Mouse (Mus musculus) cortical plate, adult 2 months (tissue): Measurements from ENCODE around the gene Cd28. TPM values are rescaled to one million over a fixed set of nuclear protein-coding genes. Genes with fewer than 3 reads are reported as not detected.

Experiments used
- H3K27ac ChIP-seq: fragments of 200-500 bp; 2 replicates; pipeline ENCODE4 v1.5.1; 2012; ENCODE audit warnings: low read length, control low read depth, inconsistent platforms; ENCODE audit not compliant: insufficient read depth
- H3K4me1 ChIP-seq: fragments of 200-500 bp; 2 replicates; pipeline ENCODE4 v1.6.1; 2011; ENCODE audit warnings: low read length; ENCODE audit not compliant: control insufficient read depth, insufficient read depth
- H3K4me3 ChIP-seq: fragments of 200-500 bp; 2 replicates; pipeline ENCODE4 v1.5.1; 2011; ENCODE audit warnings: mild to moderate bottlenecking, low read length, control low read depth; ENCODE audit not compliant: insufficient read depth
- CTCF ChIP-seq: fragments of 200-500 bp; IDR thresholded peaks from 2 replicates; pipeline ENCODE4 v1.5.1; 2011; ENCODE audit warnings: mild to moderate bottlenecking, control low read depth, low read length; ENCODE audit not compliant: insufficient read depth; ENCODE audit errors: extremely low read depth
- POLR2A ChIP-seq: fragments of 200-500 bp; IDR thresholded peaks from 2 replicates; pipeline ENCODE4 v1.6.1; 2011; ENCODE audit warnings: mild to moderate bottlenecking, low read length, control low read depth; ENCODE audit not compliant: insufficient read depth; ENCODE audit errors: extremely low read depth
- polyA plus RNA-seq: library from polyadenylated mRNA; depleted of rRNA; stranded (reverse); fragments of >200 nt; gene quantifications from 2 replicates; pipeline ENCODE4 v1.2.3, GENCODE M21; 2012

Cd28 gene
- polyA plus RNA-seq, 1 experiment, result 0.10 TPM

- Histone ChIP-seq H3K4me3 (no peak overlapping the region), H3K4me1 (no peaks in the 10 kb centered on the region), H3K27ac (no peak overlapping the region)
- TF ChIP-seq CTCF (no peak), POLR2A (no peak)
Measured at GRCm38 (mm10) chr1:60779176-60779575, 62.6 kb downstream of the Cd28 start.

GRCm38 (mm10) chr1:60781666-60782065 lies 65.1 kb downstream of the Cd28 start:
- H3K27ac ChIP-seq, result no peak overlapping the region
- H3K4me3 ChIP-seq, result no peak overlapping the region
- H3K4me1 ChIP-seq, result no peaks in the 10 kb centered on the region
- TF ChIP-seq CTCF (no peak), POLR2A (no peak)

GRCm38 (mm10) chr1:60793717-60794116 lies 77.1 kb downstream of the Cd28 start:
- Histone ChIP-seq H3K4me3 (no peak overlapping the region), H3K27ac (no peak overlapping the region), H3K4me1 (peaks cover 7% of the 10 kb centered on the region)
- no peak for TF ChIP-seq CTCF
- TF ChIP-seq POLR2A, result no peak

DNA sequence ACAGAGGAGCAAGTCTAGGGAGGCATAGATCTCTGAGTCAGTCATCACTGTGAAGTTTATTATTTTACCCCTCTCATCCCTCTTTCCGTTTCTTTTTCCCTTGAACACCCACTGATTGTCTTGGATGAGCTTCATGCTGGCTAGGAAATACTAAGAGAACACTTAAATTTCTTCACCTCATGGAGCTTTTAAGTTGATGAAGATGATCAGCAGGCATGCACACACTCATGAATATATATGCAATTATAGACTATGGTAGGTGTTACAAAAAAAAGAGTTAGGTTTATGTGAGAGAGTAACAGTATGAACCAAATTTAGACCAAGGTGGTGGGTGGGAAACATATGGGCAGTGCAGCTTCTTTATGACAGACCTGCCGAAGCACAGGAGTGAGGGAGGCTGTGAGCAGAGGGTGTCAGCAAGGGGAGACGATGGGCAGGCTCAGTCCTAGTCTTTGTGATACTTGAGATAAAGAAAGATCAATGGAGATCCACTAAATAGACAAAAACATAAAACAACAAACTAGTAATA lies 79.1 kb downstream of the Cd28 start:
- no peak overlapping the region for H3K4me3 ChIP-seq
- H3K27ac ChIP-seq, result no peak overlapping the region; the same call in 1 of the 2 replicates
- H3K4me1 ChIP-seq, result peaks cover 8% of the 10 kb centered on the region
- TF ChIP-seq CTCF (no peak), POLR2A (no peak)

GRCm38 (mm10) chr1:60799795-60800345 lies 83.3 kb downstream of the Cd28 start:
- H3K4me3 ChIP-seq, result no peak overlapping the region
- peaks cover 5% of the 10 kb centered on the region for H3K4me1 ChIP-seq
- no peak overlapping the region for H3K27ac ChIP-seq
- TF ChIP-seq POLR2A (no peak), CTCF (no peak)

- Histone ChIP-seq H3K4me3 (no peak overlapping the region), H3K27ac (no peak overlapping the region), H3K4me1 (peaks cover 3% of the 10 kb centered on the region)
- TF ChIP-seq CTCF (no peak), POLR2A (no peak)
Measured at GRCm38 (mm10) chr1:60801210-60801671, 84.6 kb downstream of the Cd28 start.

DNA sequence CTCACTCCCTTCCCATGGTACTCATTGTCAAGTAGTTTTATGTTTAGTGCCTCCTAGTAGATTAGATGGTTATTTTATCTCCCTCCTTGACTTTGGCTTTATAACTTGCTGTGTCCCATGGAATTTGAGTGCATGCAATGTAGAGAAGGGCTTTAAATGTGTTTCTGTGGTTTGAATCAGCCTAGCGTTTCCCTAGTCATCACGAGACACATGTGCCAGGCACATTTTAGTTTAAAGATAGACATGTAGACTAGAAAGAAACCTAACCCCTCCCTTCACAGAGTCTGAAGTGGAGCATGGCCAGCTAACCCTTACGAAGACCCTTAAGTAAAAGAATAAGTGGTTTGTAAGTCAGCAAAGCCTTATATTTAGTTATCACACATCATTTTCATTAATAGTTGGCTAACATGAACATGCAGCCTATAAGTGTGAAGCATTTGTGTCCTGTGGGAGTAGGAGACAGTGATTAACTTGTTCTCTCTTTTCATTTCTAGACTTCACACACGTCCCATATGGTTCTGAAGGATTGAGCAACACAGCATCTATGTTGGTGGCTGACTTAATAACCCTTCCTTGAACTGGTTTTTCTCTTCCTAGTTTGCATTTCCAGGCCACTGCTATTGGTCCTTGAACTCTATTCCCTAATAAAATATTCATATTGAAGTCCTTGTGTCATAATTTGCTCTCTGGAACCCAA lies 86.7 kb downstream of the Cd28 start:
- no peak for TF ChIP-seq POLR2A
- TF ChIP-seq CTCF, result no peak
- Histone ChIP-seq H3K4me3 (no peak overlapping the region), H3K27ac (no peak overlapping the region), H3K4me1 (peaks cover 3% of the 10 kb centered on the region)

DNA sequence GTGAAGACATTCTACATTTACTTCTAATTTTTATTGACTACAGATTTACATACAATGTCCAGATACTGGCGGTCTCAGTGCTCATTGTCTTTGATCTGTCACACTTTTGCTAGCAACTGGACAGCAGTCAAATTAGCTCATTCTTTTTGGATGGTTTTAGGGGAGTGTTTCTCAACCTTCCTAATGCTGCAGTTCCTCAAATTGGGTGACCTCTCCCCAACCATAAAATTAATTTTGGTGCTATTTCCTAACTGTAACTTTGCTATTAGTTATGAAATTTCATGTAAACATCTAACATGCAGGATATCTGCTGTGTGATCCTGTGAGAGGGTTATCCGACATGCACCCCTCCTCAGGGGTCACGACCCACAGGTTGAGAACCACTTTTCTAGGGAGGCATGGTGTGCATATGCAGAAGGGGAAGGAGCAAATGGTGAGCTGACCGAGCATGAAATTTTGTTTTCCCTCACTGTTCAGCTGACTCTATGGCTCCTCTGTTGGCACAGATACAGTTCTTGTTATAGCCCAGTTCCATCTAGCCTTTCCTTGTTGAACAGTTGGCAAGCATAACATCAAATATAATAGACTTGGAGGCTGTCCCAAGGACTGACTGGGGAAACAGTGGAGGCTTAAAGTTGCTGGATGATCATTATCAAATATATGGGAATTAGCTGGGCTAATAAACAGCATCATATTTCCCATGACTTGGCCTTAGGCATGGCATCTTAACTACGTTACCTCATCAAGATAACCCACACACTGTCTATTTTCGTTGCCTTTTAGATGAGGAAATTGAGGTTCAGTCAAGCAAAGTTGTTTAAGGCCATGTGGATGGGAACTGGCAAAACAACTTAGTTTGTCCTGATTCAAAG lies 87.5 kb downstream of the Cd28 start:
- H3K27ac ChIP-seq, result no peak overlapping the region
- no peak for TF ChIP-seq CTCF
- no peak for TF ChIP-seq POLR2A
- no peak overlapping the region for H3K4me3 ChIP-seq
- peaks cover 3% of the 10 kb centered on the region for H3K4me1 ChIP-seq

GRCm38 (mm10) chr1:60805178-60805577 lies 88.6 kb downstream of the Cd28 start:
- no peak overlapping the region for H3K27ac ChIP-seq
- no peak overlapping the region for H3K4me3 ChIP-seq
- peaks cover 1% of the 10 kb centered on the region; the same call in 1 of the 2 replicates for H3K4me1 ChIP-seq
- TF ChIP-seq POLR2A (no peak), CTCF (no peak)
